Mouse (Mus musculus): ENCODE results near the gene Noxred1. TPM values are rescaled to one million over a fixed set of nuclear protein-coding genes. Genes with fewer than 3 reads are reported as not detected.
A peak's percentile ranks its signal among the peaks of the same experiment; 100 is the strongest.
"Not testable (repeated sequence)": the region's sequence is repeated elsewhere in the genome, so short reads cannot be mapped to it uniquely, and the experiment has no call there.

Gene Noxred1
- 0.19 and 0.29 TPM in 2 replicates for polyA plus RNA-seq (2015; fragmentation: Nextera tagmentation; extraction: Ambion mirVana)

DNA sequence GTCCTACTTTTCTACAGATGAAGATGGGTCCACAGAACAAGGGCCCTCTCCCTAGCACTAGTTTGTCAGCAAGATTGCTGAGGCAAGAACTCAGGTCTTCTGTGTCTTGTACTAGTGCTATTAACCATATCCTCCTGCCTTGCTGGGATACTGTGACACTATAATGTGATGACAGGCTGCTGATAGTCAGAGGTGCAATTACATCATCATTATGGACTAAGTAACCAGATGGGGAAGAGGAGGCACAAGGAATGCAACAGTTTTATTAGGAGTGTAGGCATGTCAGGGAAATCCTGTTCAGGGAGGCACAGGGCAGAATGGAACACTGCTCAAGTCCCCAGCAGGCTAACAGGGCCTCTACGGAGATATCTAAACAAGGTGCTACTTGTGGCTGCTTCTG lies at the start of gene Noxred1:
Noxred1 (minus strand) TSS at position 101 of the 400 bp plus-strand sequence.
- no peak within 1 kb of the TSS for H3K9ac ChIP-seq
- 93% methylated on average over 1 of the region's 1 CpGs for WGBS (ENCODE audit: insufficient replicate concordance)

DNA sequence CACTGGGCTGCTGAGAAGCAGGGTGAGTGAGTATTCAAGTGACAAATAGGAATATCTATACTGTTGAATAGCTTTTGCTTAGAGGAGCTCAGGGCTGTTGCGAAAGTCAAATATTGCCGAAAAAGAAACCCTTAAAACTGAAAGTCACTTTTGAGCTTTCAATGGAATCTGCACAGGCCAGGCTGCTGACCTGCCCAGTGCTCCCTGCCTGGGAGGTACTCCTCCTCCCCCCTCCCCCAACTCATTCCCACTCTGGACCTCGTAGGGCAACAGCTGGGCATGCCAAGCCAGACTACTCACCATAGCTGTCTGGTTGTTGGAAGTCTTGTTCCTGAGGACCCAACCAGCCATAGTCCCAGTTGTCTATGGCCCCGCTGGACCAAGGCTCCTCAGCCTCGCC lies 46.2 kb upstream of the Noxred1 start:
- Histone ChIP-seq H3K9me3 (replicated peaks) (no peaks in the 10 kb centered on the region), H3K27me3 (no peaks in the 10 kb centered on the region), H3K4me1 (replicated peaks) (peaks cover 18% of the 10 kb centered on the region), H3K4me3 (replicated peaks) (no peak overlapping the region), H3K36me3 (no peaks in the 10 kb centered on the region), H3K4me2 (no peak overlapping the region), H3K9ac (no peak overlapping the region), H3K27ac (no peak overlapping the region)
- no peak for DNase-seq
- 78% methylated on average over 5 of the region's 5 CpGs for WGBS (ENCODE audit: insufficient replicate concordance)
- ATAC-seq (ENCODE audit: low read depth): no peak

More for the DNA sequence above, at the start of gene Noxred1:
- Histone ChIP-seq H3K4me1 (replicated peaks) (no peaks in the 10 kb centered on the region), H3K9me3 (replicated peaks) (no peaks in the 10 kb centered on the region), H3K36me3 (peaks cover 37% of the 10 kb centered on the region), H3K4me2 (no peak within 1 kb of the TSS), H3K27me3 (no peaks in the 10 kb centered on the region), H3K27ac (no peak within 1 kb of the TSS), H3K4me3 (replicated peaks) (no peak within 1 kb of the TSS)
- ATAC-seq (ENCODE audit: low read depth): no peak
- DNase-seq: no peak

DNA sequence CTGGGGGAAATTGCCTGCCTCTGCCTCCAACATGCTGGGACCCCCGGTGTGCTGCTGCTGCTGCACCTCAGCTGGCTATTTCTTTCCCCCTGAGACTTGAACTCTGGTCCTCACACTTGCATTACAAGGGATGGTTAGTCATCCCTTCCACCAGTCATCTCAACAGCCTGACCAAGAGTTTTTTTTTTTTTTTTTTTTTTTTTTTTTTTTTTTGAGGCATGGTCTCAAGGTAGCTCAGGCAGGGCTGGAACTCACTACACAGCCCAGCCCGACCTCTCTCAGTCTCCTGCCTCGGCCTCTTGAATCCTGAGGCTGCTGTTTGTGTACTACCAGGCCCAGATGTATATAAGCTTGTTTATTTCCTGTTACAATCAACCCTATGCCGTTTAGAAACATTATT lies 45.7 kb upstream of the Noxred1 start:
- 49% methylated on average over 4 of the region's 4 CpGs for WGBS (ENCODE audit: insufficient replicate concordance)
- H3K9ac ChIP-seq: no peak overlapping the region
- H3K9me3 ChIP-seq (replicated peaks): no peaks in the 10 kb centered on the region
- H3K4me2 ChIP-seq: no peak overlapping the region
- H3K27me3 ChIP-seq: no peaks in the 10 kb centered on the region
- ATAC-seq (ENCODE audit: low read depth) (no peak), DNase-seq (no peak)
- no peak overlapping the region for H3K27ac ChIP-seq
- no peak overlapping the region for H3K4me3 ChIP-seq (replicated peaks)
- peaks cover 22% of the 10 kb centered on the region for H3K4me1 ChIP-seq (replicated peaks)
- no peaks in the 10 kb centered on the region for H3K36me3 ChIP-seq

DNA sequence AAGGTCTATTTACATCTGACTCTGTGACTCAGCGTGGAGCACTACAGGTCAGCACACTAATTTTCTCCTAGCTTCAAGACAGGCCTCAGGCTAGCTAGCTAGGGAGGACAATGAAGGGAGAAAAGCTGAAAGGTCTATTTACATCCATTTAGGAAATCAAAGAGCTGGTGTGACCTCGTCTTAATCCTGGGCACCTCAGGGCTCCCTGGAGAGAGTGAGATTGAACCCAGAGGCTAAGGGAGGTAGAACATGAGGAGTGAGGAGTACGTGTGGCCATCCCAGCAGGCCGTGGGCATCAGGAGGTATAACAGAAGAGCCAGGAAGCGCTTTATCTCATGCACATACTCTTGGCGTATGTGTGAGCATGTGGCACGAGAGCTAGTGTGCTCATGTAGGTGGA lies 45.2 kb upstream of the Noxred1 start:
- Histone ChIP-seq H3K9me3 (replicated peaks) (no peaks in the 10 kb centered on the region), H3K36me3 (no peaks in the 10 kb centered on the region), H3K4me3 (replicated peaks) (no peak overlapping the region), H3K9ac (no peak overlapping the region), H3K4me1 (replicated peaks) (peaks cover 26% of the 10 kb centered on the region), H3K27ac (no peak overlapping the region), H3K4me2 (no peak overlapping the region), H3K27me3 (no peaks in the 10 kb centered on the region)
- ATAC-seq (ENCODE audit: low read depth): no peak
- no peak for DNase-seq
- 68% methylated on average over 7 of the region's 7 CpGs for WGBS (ENCODE audit: insufficient replicate concordance)

DNA sequence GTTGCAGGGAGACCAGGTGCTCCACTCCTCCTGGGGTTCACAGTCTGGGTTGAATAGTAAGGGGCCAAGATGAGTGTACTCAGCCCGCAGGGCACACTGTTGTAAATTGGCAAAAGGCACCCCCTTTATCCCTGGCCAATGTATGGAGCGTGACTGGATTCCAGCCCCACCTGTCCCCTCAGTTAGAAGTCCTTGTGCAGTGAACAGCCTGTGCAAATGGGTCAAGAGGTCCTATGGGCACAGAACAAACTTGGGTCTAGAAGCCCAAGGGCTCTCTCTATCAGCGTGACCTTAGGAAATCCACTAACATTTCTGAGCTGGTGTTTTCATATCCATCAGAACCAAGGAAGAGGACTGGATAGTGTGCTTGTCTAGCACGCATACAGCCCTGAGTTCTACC lies 44.2 kb upstream of the Noxred1 start:
- DNase-seq (no peak), ATAC-seq (ENCODE audit: low read depth) (no peak)
- WGBS (ENCODE audit: insufficient replicate concordance): 79% methylated on average over 4 of the region's 4 CpGs
- Histone ChIP-seq H3K4me1 (replicated peaks) (peaks cover 34% of the 10 kb centered on the region), H3K4me3 (replicated peaks) (no peak overlapping the region), H3K27me3 (no peaks in the 10 kb centered on the region), H3K9me3 (replicated peaks) (no peaks in the 10 kb centered on the region), H3K9ac (no peak overlapping the region), H3K4me2 (no peak overlapping the region), H3K36me3 (no peaks in the 10 kb centered on the region), H3K27ac (no peak overlapping the region)

DNA sequence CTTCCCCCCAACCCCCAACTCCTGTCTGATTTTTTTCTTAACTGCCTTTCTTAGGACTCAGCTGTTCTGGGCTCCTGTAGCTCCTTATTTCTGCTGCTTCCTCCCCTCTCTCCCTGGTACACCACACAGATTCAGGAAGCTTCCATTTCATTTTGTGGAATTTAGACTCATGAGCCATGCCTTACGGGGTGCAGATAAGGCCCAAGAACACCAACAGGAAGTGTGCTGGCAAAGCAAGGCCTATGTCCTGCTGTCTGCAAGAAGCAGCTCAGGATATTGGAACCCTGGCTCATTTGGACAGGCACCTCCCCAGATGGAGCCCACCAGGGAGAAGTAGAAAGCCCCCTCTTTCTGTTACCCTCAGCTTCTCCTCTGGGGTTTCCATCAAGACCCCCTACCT lies 43.2 kb upstream of the Noxred1 start:
- Histone ChIP-seq H3K4me1 (replicated peaks) (peaks cover 39% of the 10 kb centered on the region), H3K27me3 (no peaks in the 10 kb centered on the region), H3K9ac (no peak overlapping the region), H3K4me2 (no peak overlapping the region), H3K9me3 (replicated peaks) (no peaks in the 10 kb centered on the region), H3K27ac (no peak overlapping the region), H3K36me3 (peaks cover 2% of the 10 kb centered on the region; the same call in 1 of the 2 replicates), H3K4me3 (replicated peaks) (no peak overlapping the region)
- 33% methylated on average over 1 of the region's 1 CpGs for WGBS (ENCODE audit: insufficient replicate concordance)
- DNase-seq (no peak), ATAC-seq (ENCODE audit: low read depth) (no peak)

DNA sequence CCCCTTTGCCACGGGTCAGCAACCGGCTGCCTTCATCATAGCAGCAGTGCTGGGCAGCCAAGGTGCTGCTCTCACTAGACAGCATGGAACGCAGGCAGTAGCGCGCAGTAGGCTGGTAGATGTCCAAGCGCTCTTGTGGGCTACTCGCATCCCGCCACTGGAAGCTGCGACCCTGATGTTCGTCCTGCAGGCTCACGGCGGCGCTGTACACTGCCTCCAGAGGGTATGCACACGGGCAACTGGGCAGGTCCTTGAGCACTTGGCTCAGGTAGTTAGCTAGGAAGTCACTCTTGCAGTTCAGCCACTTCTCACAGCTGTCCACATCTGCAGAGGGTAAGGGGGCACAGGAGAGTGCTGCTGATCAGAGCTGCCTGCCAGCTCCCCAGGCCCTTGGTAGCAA lies 41.3 kb upstream of the Noxred1 start:
- no peaks in the 10 kb centered on the region for H3K9me3 ChIP-seq (replicated peaks)
- H3K9ac ChIP-seq: no peak overlapping the region
- DNase-seq (no peak), ATAC-seq (ENCODE audit: low read depth) (no peak)
- no peak overlapping the region for H3K27ac ChIP-seq
- H3K4me2 ChIP-seq: no peak overlapping the region
- no peaks in the 10 kb centered on the region for H3K27me3 ChIP-seq
- H3K4me1 ChIP-seq (replicated peaks): peaks cover 54% of the 10 kb centered on the region
- no peak overlapping the region for H3K4me3 ChIP-seq (replicated peaks)
- 52% methylated on average over 14 of the region's 14 CpGs for WGBS (ENCODE audit: insufficient replicate concordance)
- H3K36me3 ChIP-seq: peaks cover 21% of the 10 kb centered on the region

DNA sequence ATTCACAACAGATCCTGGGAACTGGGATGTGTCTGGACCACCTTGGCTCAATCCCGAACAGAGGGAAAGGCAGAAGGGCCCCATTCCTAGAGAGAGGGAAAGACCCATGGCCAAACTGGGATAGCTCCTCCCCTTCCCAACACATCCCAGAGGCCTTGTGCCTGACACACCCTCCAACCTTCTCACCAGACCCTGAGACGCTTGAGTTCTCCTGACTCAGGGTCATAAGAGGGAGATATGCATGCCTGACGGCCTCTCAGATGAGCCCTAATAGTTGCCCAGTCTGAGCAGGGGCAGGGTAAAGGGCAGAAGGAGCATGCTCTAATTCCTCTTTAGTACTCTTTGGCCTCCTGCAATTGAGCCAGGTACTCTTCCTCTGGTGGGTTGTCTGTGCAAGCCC lies 40.8 kb upstream of the Noxred1 start:
- Histone ChIP-seq H3K4me2 (no peak overlapping the region), H3K4me3 (replicated peaks) (no peak overlapping the region), H3K27me3 (no peaks in the 10 kb centered on the region), H3K36me3 (peaks cover 26% of the 10 kb centered on the region), H3K4me1 (replicated peaks) (peaks cover 58% of the 10 kb centered on the region), H3K9me3 (replicated peaks) (no peaks in the 10 kb centered on the region), H3K9ac (no peak overlapping the region), H3K27ac (peak overlapping the region; percentile 34; the same call in 1 of the 2 replicates)
- WGBS (ENCODE audit: insufficient replicate concordance): 54% methylated on average over 3 of the region's 3 CpGs
- ATAC-seq (ENCODE audit: low read depth) (no peak), DNase-seq (no peak)

DNA sequence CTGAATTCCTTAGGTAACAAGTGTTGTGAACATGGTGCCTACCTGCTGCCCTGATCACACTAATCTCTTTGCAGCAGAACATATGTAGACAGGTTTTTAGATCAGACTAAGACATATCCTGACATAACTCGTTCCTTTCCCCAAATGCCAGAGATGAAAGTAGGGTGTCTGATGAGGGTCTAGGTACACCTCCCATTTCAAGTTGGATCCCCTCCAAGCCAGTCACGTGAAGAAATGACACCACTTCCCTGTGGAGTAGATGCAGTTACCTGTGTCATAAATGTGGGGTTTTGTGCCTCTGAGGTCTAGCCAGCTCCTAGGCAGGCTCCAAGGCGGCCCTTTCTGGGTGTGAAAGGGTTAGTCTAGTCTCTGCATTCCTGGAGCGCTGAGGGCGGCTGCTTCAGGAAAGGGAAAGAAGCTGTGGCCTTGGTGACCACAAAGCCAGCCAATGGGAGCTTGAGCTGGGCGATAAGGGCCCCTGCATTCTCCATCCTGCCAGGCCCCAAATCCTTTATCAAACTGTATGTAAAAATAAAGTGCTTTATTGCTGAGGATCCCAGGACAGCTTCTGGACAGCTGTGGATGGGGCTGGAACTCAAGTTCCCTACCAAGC lies 39.7 kb upstream of the Noxred1 start:
- peaks cover 65% of the 10 kb centered on the region for H3K4me1 ChIP-seq (replicated peaks)
- 0 out of 2 replicates have a peak overlapping the region, but pooled peaks have one; percentile 15 for H3K4me2 ChIP-seq
- no peaks in the 10 kb centered on the region for H3K9me3 ChIP-seq (replicated peaks)
- ATAC-seq (ENCODE audit: low read depth) (no peak), DNase-seq (no peak)
- H3K27ac ChIP-seq: 0 out of 2 replicates have a peak overlapping the region, but pooled peaks have one; percentile 34
- H3K27me3 ChIP-seq: no peaks in the 10 kb centered on the region
- 0 out of 2 replicates have a peak overlapping the region, but pooled peaks have one; percentile 2 for H3K9ac ChIP-seq
- peaks cover 37% of the 10 kb centered on the region for H3K36me3 ChIP-seq
- no peak overlapping the region for H3K4me3 ChIP-seq (replicated peaks)
- 11% methylated on average over 6 of the region's 6 CpGs for WGBS (ENCODE audit: insufficient replicate concordance)

DNA sequence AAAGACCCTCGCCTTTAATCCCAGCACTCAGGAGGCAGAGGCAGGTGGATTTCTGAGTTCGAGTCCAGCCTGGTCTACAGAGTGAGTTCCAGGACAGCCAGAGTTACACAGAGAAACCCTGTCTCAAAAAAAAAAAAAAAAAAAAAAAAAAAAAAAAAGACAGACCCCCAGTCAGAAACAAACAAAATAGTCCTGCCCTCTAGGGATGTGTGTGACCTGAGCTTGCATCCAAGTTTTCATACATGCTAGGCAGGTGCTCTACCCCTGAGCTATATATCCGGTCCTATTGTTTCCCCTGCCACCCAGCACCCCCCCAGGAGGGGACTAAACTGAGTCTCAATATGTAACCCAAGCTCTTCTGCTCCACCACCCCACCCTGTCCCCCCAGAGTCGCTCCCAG lies 38.7 kb upstream of the Noxred1 start:
- peaks cover 47% of the 10 kb centered on the region for H3K36me3 ChIP-seq
- 75% methylated on average over 4 of the region's 4 CpGs for WGBS (ENCODE audit: insufficient replicate concordance)

DNA sequence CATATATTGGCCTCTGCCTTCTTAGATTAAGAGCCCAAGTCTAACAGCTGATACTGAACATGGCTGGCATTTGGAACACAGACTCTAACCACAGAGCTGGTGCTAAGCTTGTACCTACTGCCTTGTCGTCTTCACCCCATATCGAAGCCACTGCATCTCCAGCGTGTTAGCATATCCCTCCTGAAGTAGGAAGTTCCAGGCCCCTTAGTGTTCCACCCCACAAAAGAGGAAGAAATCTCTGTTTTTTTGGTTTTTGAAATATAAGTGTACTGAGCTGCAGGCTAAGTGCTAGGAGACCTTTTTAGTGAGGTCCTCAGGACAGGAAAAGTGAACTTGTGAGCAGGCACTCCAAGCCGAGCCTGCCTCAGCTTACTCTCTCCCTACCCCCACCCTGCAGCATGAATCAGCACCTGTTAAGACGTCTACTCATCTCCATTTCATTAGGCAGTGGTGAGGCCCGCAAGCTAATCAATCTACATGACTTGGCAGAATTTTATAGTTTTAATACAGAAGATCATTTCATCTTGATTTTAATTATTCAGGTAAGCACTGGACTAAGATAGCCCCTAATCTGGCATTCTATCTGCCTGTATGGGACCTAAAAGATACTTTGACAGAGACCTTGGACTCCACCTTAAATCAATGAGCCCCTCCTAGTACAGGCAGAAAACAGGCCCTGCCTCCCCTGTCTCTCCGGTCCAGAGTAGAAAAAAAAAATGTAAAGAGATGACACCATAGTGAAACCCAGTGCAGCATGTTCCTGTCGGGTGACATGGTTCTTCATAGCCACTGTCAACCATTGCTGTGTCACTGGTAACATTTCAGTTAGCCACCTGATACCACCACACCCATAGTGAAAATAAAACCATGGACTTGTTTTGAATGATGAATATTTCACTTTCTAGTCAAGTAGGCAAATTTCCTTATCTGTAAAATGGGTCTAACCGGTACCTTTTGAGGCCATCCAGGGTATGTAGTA lies 36.6 kb upstream of the Noxred1 start:
- ATAC-seq (ENCODE audit: low read depth) (peak; percentile 90), DNase-seq (peak; percentile 58)
- H3K4me3 ChIP-seq (replicated peaks): no peak overlapping the region
- no peaks in the 10 kb centered on the region for H3K9me3 ChIP-seq (replicated peaks)
- H3K4me1 ChIP-seq (replicated peaks): peaks cover 58% of the 10 kb centered on the region
- peak overlapping the region; percentile 84 for H3K27ac ChIP-seq
- WGBS (ENCODE audit: insufficient replicate concordance): 48% methylated on average over 9 of the region's 9 CpGs
- no peaks in the 10 kb centered on the region for H3K27me3 ChIP-seq
- H3K9ac ChIP-seq: no peak overlapping the region; the same call in 1 of the 2 replicates
- H3K4me2 ChIP-seq: peak overlapping the region; percentile 18; the same call in 1 of the 2 replicates
- peaks cover 68% of the 10 kb centered on the region for H3K36me3 ChIP-seq

More for the DNA sequence above, 38.7 kb upstream of the Noxred1 start:
- not testable (repeated sequence) for H3K9me3 ChIP-seq (replicated peaks); H3K4me3 ChIP-seq (replicated peaks); H3K4me2 ChIP-seq; DNase-seq; H3K27ac ChIP-seq; H3K27me3 ChIP-seq; ATAC-seq (ENCODE audit: low read depth); H3K9ac ChIP-seq
- H3K4me1 ChIP-seq (replicated peaks): peaks cover 62% of the 10 kb centered on the region
